In the genomic region with DNA sequence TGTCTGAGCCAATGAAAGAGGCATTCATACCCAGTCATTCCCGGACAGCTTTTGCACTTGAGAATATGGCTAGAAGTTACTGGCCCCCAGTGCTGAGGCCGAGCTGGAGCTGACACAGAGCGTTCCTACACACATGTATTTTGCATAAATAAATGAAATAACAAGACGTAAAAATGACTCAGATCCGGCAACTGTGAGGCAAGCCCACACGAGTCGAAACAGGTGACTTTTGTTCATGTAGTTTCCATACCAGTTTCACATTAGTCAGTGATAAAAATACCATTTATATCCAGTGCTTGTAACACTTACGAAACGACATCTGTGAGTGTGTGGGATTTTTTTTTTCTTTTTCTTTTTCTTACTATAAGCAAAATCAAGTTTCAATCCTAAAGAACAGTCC, we compare ENCODE assay signal across 34 mouse cellular contexts.
DNase-seq lines count a peak whose midpoint lies in the region; ATAC-seq and TF ChIP-seq lines count a peak whose summit lies in the region.
"Had no signal": no experiment of that assay in that cellular context is flagged by ENCODE, and none has a peak within 500 bp of the region (broad histone marks: within the 10 kb centered on the region; RNA-seq: fewer than 3 reads in every experiment).

No protein-coding gene starts in this region.

- H3K9me3 ChIP-seq in limb, embryonic 15.5 days = no peaks in the 10 kb centered on the region
- H3K9me3 ChIP-seq: embryonic facial prominence, embryonic 13.5 days; forebrain, embryonic 10.5 days; heart, embryonic 15.5 days; hindbrain, embryonic 12.5 days; intestine, embryonic 15.5 days; limb, embryonic 13.5 days; liver, embryonic 12.5 days; megakaryocyte, embryonic 14.5 days; midbrain, embryonic 12.5 days; neural tube, embryonic 12.5 days had no signal

- no peak overlapping the region for H3K4me3 ChIP-seq in gastrocnemius, adult 2 months
- no peak overlapping the region for H3K4me3 ChIP-seq in left cerebral cortex, adult 2 months
- no peak overlapping the region for H3K4me3 ChIP-seq in limb, embryonic 15.5 days
- H3K4me3 ChIP-seq: embryonic facial prominence, embryonic 13.5 days; forebrain, embryonic 10.5 days; heart, embryonic 15.5 days; hindbrain, embryonic 12.5 days; intestine, embryonic 15.5 days; layer of hippocampus, adult 2 months; limb, embryonic 13.5 days; liver, embryonic 12.5 days; megakaryocyte, embryonic 14.5 days; midbrain, embryonic 12.5 days; myocyte; neural tube, embryonic 12.5 days had no signal

- no peaks in the 10 kb centered on the region; the same call in 1 of the 2 replicates for H3K36me3 ChIP-seq in limb, embryonic 15.5 days
- H3K36me3 ChIP-seq: embryonic facial prominence, embryonic 13.5 days; heart, embryonic 15.5 days; hindbrain, embryonic 12.5 days; intestine, embryonic 15.5 days; limb, embryonic 13.5 days; midbrain, embryonic 12.5 days; neural tube, embryonic 12.5 days had no signal

- ATAC-seq in limb, embryonic 15.5 days (ENCODE audit: insufficient number of reproducible peaks, low FRiP score, low TSS enrichment, low read depth) = peak; percentile 55; the same call in 1 of the 2 replicates
- ATAC-seq: forebrain, embryonic 16.5 days; hindbrain, postnatal 0 days; intestine, embryonic 15.5 days; liver, embryonic 12.5 days; liver, postnatal 0 days; lung, postnatal 0 days had no signal

- no peaks in the 10 kb centered on the region for H3K27me3 ChIP-seq in limb, embryonic 15.5 days
- H3K27me3 ChIP-seq: heart, embryonic 15.5 days; hindbrain, embryonic 12.5 days; intestine, embryonic 15.5 days; liver, embryonic 12.5 days; midbrain, embryonic 12.5 days; neural tube, embryonic 12.5 days had no signal

- no peak overlapping the region for H3K9ac ChIP-seq in limb, embryonic 15.5 days
- H3K9ac ChIP-seq: embryonic facial prominence, embryonic 13.5 days; heart, embryonic 15.5 days; hindbrain, embryonic 12.5 days; intestine, embryonic 15.5 days; limb, embryonic 13.5 days; liver, embryonic 12.5 days; liver, postnatal 0 days; midbrain, embryonic 12.5 days; neural tube, embryonic 12.5 days had no signal

- no peak for TF ChIP-seq CTCF in gastrocnemius, adult 2 months (IDR thresholded peaks at IDR 0.05)
- TF ChIP-seq CTCF in left cerebral cortex, adult 2 months (IDR thresholded peaks at IDR 0.05) = no peak

- H3K4me1 ChIP-seq in limb, embryonic 15.5 days = peaks cover 8% of the 10 kb centered on the region; the same call in 1 of the 2 replicates
- H3K4me1 ChIP-seq: liver, embryonic 12.5 days; megakaryocyte, embryonic 14.5 days; midbrain, embryonic 12.5 days had no signal

- intact Hi-C loops in gastrocnemius, adult 2 months (cut with DNase I) = no loop called here
- intact Hi-C loops in left cerebral cortex, postnatal 25 days (cut with DNase I) = no loop called here
- intact Hi-C loops in left cerebral cortex, adult 2 months (cut with DNase I) = no loop called here

- H3K4me2 ChIP-seq in limb, embryonic 15.5 days = no peak overlapping the region
- H3K4me2 ChIP-seq: embryonic facial prominence, embryonic 13.5 days; heart, embryonic 15.5 days; hindbrain, embryonic 12.5 days; intestine, embryonic 15.5 days; limb, embryonic 13.5 days; liver, embryonic 12.5 days; midbrain, embryonic 12.5 days; neural tube, embryonic 12.5 days had no signal

- peak overlapping the region; percentile 94 for H3K27ac ChIP-seq in gastrocnemius, adult 2 months
- H3K27ac ChIP-seq in left cerebral cortex, adult 2 months = no peak overlapping the region
- H3K27ac ChIP-seq in limb, embryonic 15.5 days = peak overlapping the region; percentile 22; the same call in 1 of the 2 replicates
- H3K27ac ChIP-seq: forebrain, embryonic 10.5 days; hindbrain, embryonic 12.5 days; hindbrain, postnatal 0 days; intestine, embryonic 15.5 days; layer of hippocampus, adult 2 months; liver, embryonic 12.5 days; midbrain, embryonic 12.5 days; neural tube, embryonic 12.5 days had no signal

- 36% methylated on average over 9 of the region's 9 CpGs for WGBS in limb, embryonic 15.5 days

- DNase-seq in gastrocnemius, adult 2 months = no peak
- DNase-seq in gastrocnemius, postnatal 4 days (ENCODE audit: low spot score in 2 of 2) = no peak
- DNase-seq in left cerebral cortex, postnatal 25 days (ENCODE audit: low spot score in 2 of 2) = peak; percentile 29 to 69
- DNase-seq in left cerebral cortex, adult 2 months (ENCODE audit: extremely low spot score in 1 of 2, low spot score in 2 of 2) = no peak
- peak; percentile 19 to 21 for DNase-seq in urinary bladder, adult 18-20 months (ENCODE audit: low spot score in 2 of 2)
- DNase-seq in urinary bladder, postnatal 4 days (ENCODE audit: low spot score in 2 of 2) = no peak
- no peak for DNase-seq in ovary, postnatal 36 days (ENCODE audit: low spot score)
- DNase-seq: adrenal gland, postnatal 14 days; cerebellum, adult 11-12 months; cerebellum, adult 9-11 months; gastrocnemius, postnatal 14 days; heart, adult 18-20 months; heart, postnatal 36 days; kidney, adult 2 months; kidney, postnatal 36 days; liver, postnatal 0 days; lung, postnatal 4 days; thymus, postnatal 25 days had no signal

Comparison
In these comparisons a context has a peak if more than half of its experiments do, and no peak if none do; other contexts are left out.
1. DNase-seq: peak in left cerebral cortex, postnatal 25 days (2 of 2) and urinary bladder, adult 18-20 months (2 of 2); none in gastrocnemius, adult 2 months (single experiment), gastrocnemius, postnatal 4 days (0 of 2), left cerebral cortex, adult 2 months (0 of 2), urinary bladder, postnatal 4 days (0 of 2) and ovary, postnatal 36 days (single experiment).